Mouse (Mus musculus): Measurements from ENCODE around the gene Gsx2. TPM values are rescaled to one million over a fixed set of nuclear protein-coding genes. Genes with fewer than 3 reads are reported as not detected.

Gene Gsx2
- polyA plus RNA-seq, 1 experiment, result not detected

DNA sequence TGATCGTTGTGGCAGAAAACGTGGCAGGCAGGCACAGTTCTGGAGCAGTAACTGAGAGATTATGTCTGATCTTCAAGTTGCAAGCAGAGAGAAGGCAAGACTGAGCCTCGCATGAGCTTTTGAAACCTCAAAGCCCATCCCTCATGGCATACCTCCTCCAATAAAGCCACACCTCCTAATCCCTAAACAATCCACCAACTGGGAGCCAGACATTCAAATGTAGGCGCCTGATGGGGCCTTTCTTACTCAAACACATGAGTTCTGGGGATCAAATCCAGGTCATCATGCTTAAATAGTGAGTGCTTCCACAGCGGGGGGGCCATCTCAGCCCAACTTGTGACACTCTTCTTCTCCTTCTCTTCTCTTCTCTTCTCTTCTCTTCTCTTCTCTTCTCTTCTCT lies 36.4 kb downstream of the Gsx2 start:
- TF ChIP-seq E2F4 (IDR thresholded peaks at IDR 0.05; ENCODE audit: insufficient read depth) (no peak), MYOD1 (IDR thresholded peaks at IDR 0.05; ENCODE audit: control insufficient read depth in 1 of 3, insufficient read length in 2 of 3, low read depth in 2 of 3) (no peak), MAX (IDR thresholded peaks at IDR 0.05; ENCODE audit: low read depth) (no peak), TCF12 (IDR thresholded peaks at IDR 0.05; ENCODE audit: insufficient read depth, poor library complexity, severe bottlenecking) (no peak), USF1 (IDR thresholded peaks at IDR 0.05; ENCODE audit: low read depth) (no peak), MYOG (IDR thresholded peaks at IDR 0.05; ENCODE audit: control insufficient read depth in 1 of 3, insufficient read depth in 1 of 3, insufficient read length in 2 of 3, low read depth in 2 of 3) (no peak), SRF (IDR thresholded peaks at IDR 0.05; ENCODE audit: control insufficient read depth, insufficient read length, low read depth) (no peak), REST (IDR thresholded peaks at IDR 0.05; ENCODE audit: insufficient read depth, insufficient read length) (no peak), TCF3 (IDR thresholded peaks at IDR 0.05; ENCODE audit: insufficient read length, low read depth) (no peak), CEBPB (IDR thresholded peaks at IDR 0.05; ENCODE audit: insufficient read depth, poor library complexity, severe bottlenecking) (no peak), POLR2A (IDR thresholded peaks at IDR 0.05; ENCODE audit: insufficient read length, low read depth) (no peak), POLR2AphosphoS2 (IDR thresholded peaks at IDR 0.05; ENCODE audit: insufficient read length, low read depth) (no peak)
- H3K79me2 ChIP-seq (ENCODE audit: control insufficient read depth, insufficient read depth), result no peaks in the 10 kb centered on the region
- no peak overlapping the region for H3K4me3 ChIP-seq
- no peaks in the 10 kb centered on the region for H3K27me3 ChIP-seq (ENCODE audit: control insufficient read depth, insufficient read depth, insufficient read length)
- no peaks in the 10 kb centered on the region for H3K36me3 ChIP-seq (ENCODE audit: control insufficient read depth, insufficient read depth)
- H3K4me2 ChIP-seq (ENCODE audit: low read depth), result no peak overlapping the region
- no peak overlapping the region for H3ac ChIP-seq (ENCODE audit: control insufficient read depth, insufficient read length)

GRCm38 (mm10) chr5:75118840-75119239 lies 43.4 kb downstream of the Gsx2 start:
- Histone ChIP-seq H3K27me3 (ENCODE audit: control insufficient read depth, insufficient read depth, insufficient read length) (no peaks in the 10 kb centered on the region), H3K4me3 (no peak overlapping the region), H3ac (ENCODE audit: control insufficient read depth, insufficient read length) (no peak overlapping the region), H3K79me2 (ENCODE audit: control insufficient read depth, insufficient read depth) (no peaks in the 10 kb centered on the region), H3K4me2 (ENCODE audit: low read depth) (no peak overlapping the region), H3K36me3 (ENCODE audit: control insufficient read depth, insufficient read depth) (no peaks in the 10 kb centered on the region)
- TF ChIP-seq MAX (IDR thresholded peaks at IDR 0.05; ENCODE audit: low read depth), result no peak
- no peak for TF ChIP-seq TCF12 (IDR thresholded peaks at IDR 0.05; ENCODE audit: insufficient read depth, poor library complexity, severe bottlenecking)
- no peak for TF ChIP-seq MYOG (IDR thresholded peaks at IDR 0.05; ENCODE audit: control insufficient read depth in 1 of 3, insufficient read depth in 1 of 3, insufficient read length in 2 of 3, low read depth in 2 of 3)
- no peak for TF ChIP-seq SRF (IDR thresholded peaks at IDR 0.05; ENCODE audit: control insufficient read depth, insufficient read length, low read depth)
- no peak for TF ChIP-seq MYOD1 (IDR thresholded peaks at IDR 0.05; ENCODE audit: control insufficient read depth in 1 of 3, insufficient read length in 2 of 3, low read depth in 2 of 3)
- TF ChIP-seq TCF3 (IDR thresholded peaks at IDR 0.05; ENCODE audit: insufficient read length, low read depth), result no peak
- TF ChIP-seq CEBPB (IDR thresholded peaks at IDR 0.05; ENCODE audit: insufficient read depth, poor library complexity, severe bottlenecking), result no peak
- no peak for TF ChIP-seq E2F4 (IDR thresholded peaks at IDR 0.05; ENCODE audit: insufficient read depth)
- no peak for TF ChIP-seq REST (IDR thresholded peaks at IDR 0.05; ENCODE audit: insufficient read depth, insufficient read length)
- no peak for TF ChIP-seq USF1 (IDR thresholded peaks at IDR 0.05; ENCODE audit: low read depth)
- no peak for TF ChIP-seq POLR2AphosphoS2 (IDR thresholded peaks at IDR 0.05; ENCODE audit: insufficient read length, low read depth)
- TF ChIP-seq POLR2A (IDR thresholded peaks at IDR 0.05; ENCODE audit: insufficient read length, low read depth), result no peak

DNA sequence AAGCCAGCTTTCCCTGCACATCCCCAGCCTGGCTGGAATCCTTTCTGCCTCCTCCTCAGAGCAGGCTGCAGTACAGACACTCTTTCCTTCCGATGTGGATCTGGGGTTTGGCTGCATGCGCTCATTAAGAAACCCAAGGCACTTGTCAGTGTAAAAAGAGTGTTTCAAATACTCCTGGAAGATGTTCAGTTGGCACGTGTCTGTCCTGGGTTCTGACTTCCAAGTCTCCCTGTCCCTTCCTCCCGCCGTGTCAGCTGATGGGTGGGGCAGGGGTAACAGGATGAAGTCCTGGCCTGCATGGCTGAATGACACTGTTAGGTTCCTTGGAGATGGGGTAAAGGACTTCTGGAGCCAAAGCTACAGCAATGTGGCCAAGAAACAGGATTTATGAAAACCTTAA lies 46.2 kb downstream of the Gsx2 start:
- H3ac ChIP-seq (ENCODE audit: control insufficient read depth, insufficient read length), result no peak overlapping the region
- no peaks in the 10 kb centered on the region for H3K36me3 ChIP-seq (ENCODE audit: control insufficient read depth, insufficient read depth)
- no peak overlapping the region for H3K4me3 ChIP-seq
- H3K4me2 ChIP-seq (ENCODE audit: low read depth), result no peak overlapping the region
- H3K79me2 ChIP-seq (ENCODE audit: control insufficient read depth, insufficient read depth), result no peaks in the 10 kb centered on the region
- H3K27me3 ChIP-seq (ENCODE audit: control insufficient read depth, insufficient read depth, insufficient read length), result no peaks in the 10 kb centered on the region
- TF ChIP-seq MYOD1 (IDR thresholded peaks at IDR 0.05; ENCODE audit: control insufficient read depth in 1 of 3, insufficient read length in 2 of 3, low read depth in 2 of 3) (no peak), USF1 (IDR thresholded peaks at IDR 0.05; ENCODE audit: low read depth) (no peak), MAX (IDR thresholded peaks at IDR 0.05; ENCODE audit: low read depth) (no peak), MYOG (IDR thresholded peaks at IDR 0.05; ENCODE audit: control insufficient read depth in 1 of 3, insufficient read depth in 1 of 3, insufficient read length in 2 of 3, low read depth in 2 of 3) (no peak), REST (IDR thresholded peaks at IDR 0.05; ENCODE audit: insufficient read depth, insufficient read length) (no peak)

Other genes starting within 250 kb of the Gsx2 start
- gene Chic2, start 30.8 kb upstream of the Gsx2 start, polyA plus RNA-seq (2012; fragmentation: generic; extraction: Trizol), result 25.2 TPM
- gene Pdgfra, start 76.7 kb downstream of the Gsx2 start, polyA plus RNA-seq (2012; fragmentation: generic; extraction: Trizol), result 1.1 TPM

Measured in myocyte (in vitro differentiated cells).